Mouse (Mus musculus): Measurements from ENCODE around the gene Cbx1.

DNA sequence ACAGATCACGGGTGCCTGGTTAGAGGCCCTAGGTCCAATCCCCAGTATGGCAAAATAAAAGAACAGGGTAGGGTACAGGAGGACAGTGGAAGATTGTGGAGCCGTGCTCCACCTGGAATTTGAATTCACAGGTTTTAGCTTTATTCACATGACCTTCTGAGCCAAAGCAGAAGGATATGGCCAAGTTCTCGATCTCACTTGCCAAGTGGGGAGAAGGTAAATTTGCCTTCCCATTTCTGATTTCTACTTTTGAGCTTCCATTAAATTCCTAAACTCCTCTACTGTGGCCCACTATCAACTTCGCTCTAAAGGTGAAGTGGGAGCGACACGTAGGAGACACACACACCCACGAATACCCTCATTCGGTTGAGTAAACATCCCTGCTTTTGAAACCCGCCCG lies 40.0 kb downstream of the Cbx1 start:
- TF ChIP-seq POLR2A (IDR thresholded peaks at IDR 0.05; ENCODE audit: insufficient read depth, low read depth, low read length) (no peak), CTCF (IDR thresholded peaks at IDR 0.05; ENCODE audit: insufficient read depth, low read depth, low read length) (no peak)
